Mouse (Mus musculus) limb, embryonic 15.5 days (tissue): ENCODE data around the gene Pigp. TPM values are rescaled to one million over a fixed set of nuclear protein-coding genes. Genes with fewer than 3 reads are reported as not detected.

ENCODE experiments used
- ATAC-seq: fragments of 200-750 bp; cut with Nextera tagmentation; 2 replicates; pipeline ENCODE4 v1.8.0; 2017; ENCODE audit warnings: low read depth, moderate TSS enrichment; ENCODE audit not compliant: insufficient number of reproducible peaks, low FRiP score, low TSS enrichment
- H3K27ac ChIP-seq: fragments of 300-500 bp; sonication (generic); 2 replicates; pipeline ENCODE4 v1.5.1; 2015; ENCODE audit warnings: moderate library complexity, mild to moderate bottlenecking, inconsistent platforms
- H3K27me3 ChIP-seq: fragments of 300-500 bp; sonication (generic); 2 replicates; pipeline ENCODE4 v1.6.1; 2015; ENCODE audit warnings: inconsistent platforms
- H3K36me3 ChIP-seq: fragments of 300-500 bp; sonication (generic); 2 replicates; pipeline ENCODE4 v1.6.1; 2015; ENCODE audit warnings: inconsistent platforms
- H3K4me1 ChIP-seq: fragments of 300-500 bp; sonication (generic); 2 replicates; pipeline ENCODE4 v1.6.1; 2015; ENCODE audit warnings: inconsistent platforms
- H3K4me2 ChIP-seq: fragments of 300-500 bp; sonication (generic); 2 replicates; pipeline ENCODE4 v1.6.1; 2015; ENCODE audit warnings: mild to moderate bottlenecking, inconsistent platforms
- H3K4me3 ChIP-seq: fragments of 300-500 bp; sonication (generic); 2 replicates; pipeline ENCODE4 v1.5.1; 2015; ENCODE audit warnings: mild to moderate bottlenecking, inconsistent platforms
- H3K9ac ChIP-seq: fragments of 300-500 bp; sonication (generic); 2 replicates; pipeline ENCODE4 v1.6.1; 2015; ENCODE audit warnings: inconsistent platforms
- H3K9me3 ChIP-seq: fragments of 300-500 bp; sonication (generic); 2 replicates; pipeline ENCODE4 v1.6.1; 2016; ENCODE audit warnings: inconsistent platforms
- WGBS: fragments of 180-500 bp; shearing (Covaris S2); methylation state at CpG from one replicate; pipeline ENCODE4 v1.1.7; 2015; 5-methylcytosine and 5-hydroxymethylcytosine counted together
- polyA plus RNA-seq: library from polyadenylated mRNA; unstranded; fragments of >200 nt; fragmentation: Nextera tagmentation; extraction: Ambion mirVana; gene quantifications from 2 replicates; pipeline ENCODE4 v1.2.1, GENCODE M21; 2015

Pigp gene
- polyA plus RNA-seq, 1 experiment from 2014 or later, result 109 TPM

GRCm38 (mm10) chr16:94331233-94331885, 40.3 kb downstream of the Pigp start:
- Histone ChIP-seq H3K27ac (no peak overlapping the region), H3K4me3 (no peak overlapping the region), H3K9ac (no peak overlapping the region), H3K4me1 (peaks cover 19% of the 10 kb centered on the region), H3K4me2 (no peak overlapping the region), H3K9me3 (no peaks in the 10 kb centered on the region), H3K27me3 (peaks cover 29% of the 10 kb centered on the region), H3K36me3 (no peaks in the 10 kb centered on the region)
- no peak for ATAC-seq
- 75% methylated on average over 9 of the region's 9 CpGs for WGBS

- no peak for ATAC-seq
- H3K4me3 ChIP-seq, result no peak overlapping the region
- H3K4me1 ChIP-seq, result peaks cover 19% of the 10 kb centered on the region
- H3K27me3 ChIP-seq, result peaks cover 32% of the 10 kb centered on the region
- no peaks in the 10 kb centered on the region for H3K9me3 ChIP-seq
- no peak overlapping the region for H3K4me2 ChIP-seq
- no peak overlapping the region for H3K9ac ChIP-seq
- no peak overlapping the region for H3K27ac ChIP-seq
- no peaks in the 10 kb centered on the region for H3K36me3 ChIP-seq
- 73% methylated on average over 5 of the region's 5 CpGs for WGBS
These were observed 41.2 kb downstream of the Pigp start for GRCm38 (mm10) chr16:94330429-94330828.

- H3K4me3 ChIP-seq, result peak overlapping the region; percentile 47
- 13% methylated on average over 25 of the region's 25 CpGs for WGBS
These were observed 42.5 kb downstream of the Pigp start for GRCm38 (mm10) chr16:94328881-94329867.

DNA sequence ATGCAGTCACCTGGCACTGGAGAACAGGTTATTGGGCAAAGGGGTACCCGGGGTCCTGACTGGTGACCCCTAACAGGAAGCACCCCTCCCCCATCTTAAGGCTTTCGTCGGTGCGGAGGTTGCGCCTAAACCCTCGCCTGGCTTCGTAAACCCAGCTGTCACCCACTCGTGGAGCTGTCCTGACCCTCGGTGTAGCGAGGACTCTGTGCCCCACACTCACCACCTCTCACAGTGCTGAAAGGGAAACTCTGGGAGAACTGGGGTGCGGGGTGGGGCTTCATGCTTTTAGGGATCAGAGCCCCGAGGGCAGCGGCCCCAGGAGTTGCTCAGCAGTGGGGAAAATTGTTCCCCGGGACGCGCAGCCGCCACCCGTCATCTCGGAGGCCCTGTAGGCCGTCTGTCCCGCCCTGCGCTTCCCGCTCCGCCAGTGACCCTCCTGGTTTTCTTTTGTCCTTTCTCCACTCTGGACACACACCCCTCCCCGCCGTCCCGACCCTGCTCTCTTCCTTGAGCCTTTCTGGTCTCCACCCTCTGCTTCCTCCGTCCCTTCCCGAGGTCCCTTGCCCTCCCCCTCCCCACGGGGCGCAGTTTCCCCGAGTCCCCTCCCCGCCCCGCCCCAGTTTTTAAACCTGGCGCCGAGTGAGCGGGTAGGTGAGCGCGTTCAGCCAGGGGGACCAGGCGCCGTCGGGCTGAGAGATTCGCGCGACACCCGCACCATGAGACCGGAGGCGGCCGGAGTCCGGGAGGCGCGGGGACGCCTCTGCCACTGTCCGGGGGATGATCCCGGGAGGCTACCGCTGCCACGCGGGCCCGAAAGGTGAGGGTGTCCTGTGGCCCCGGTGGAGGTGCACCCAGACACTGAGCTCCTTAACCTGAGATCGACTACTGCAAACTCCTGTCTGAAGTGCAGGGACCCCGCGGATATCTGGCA, 43.6 kb downstream of the Pigp start, which contains the start of gene Ripply3:
TSS of gene Ripply3 (plus strand) at position 640 of the 931 bp plus-strand sequence.
- no peak for ATAC-seq
- H3K4me1 ChIP-seq, result peaks cover 19% of the 10 kb centered on the region
- peak within 1 kb of the TSS; percentile 45; the same call in 1 of the 2 replicates for H3K9ac ChIP-seq
- peaks cover 35% of the 10 kb centered on the region for H3K27me3 ChIP-seq
- H3K4me3 ChIP-seq, result peak within 1 kb of the TSS; percentile 47
- H3K27ac ChIP-seq, result no peak within 1 kb of the TSS
- H3K9me3 ChIP-seq, result no peaks in the 10 kb centered on the region
- under 1% methylated on average over 63 of the region's 63 CpGs for WGBS
- H3K36me3 ChIP-seq, result no peaks in the 10 kb centered on the region
- H3K4me2 ChIP-seq, result peak within 1 kb of the TSS; percentile 92

More at GRCm38 (mm10) chr16:94328881-94329867, 42.5 kb downstream of the Pigp start:
- Histone ChIP-seq H3K4me2 (peak overlapping the region; percentile 92), H3K27me3 (peaks cover 35% of the 10 kb centered on the region), H3K4me1 (peaks cover 19% of the 10 kb centered on the region), H3K27ac (no peak overlapping the region), H3K9me3 (no peaks in the 10 kb centered on the region), H3K36me3 (no peaks in the 10 kb centered on the region), H3K9ac (no peak overlapping the region)
- ATAC-seq, result no peak

DNA sequence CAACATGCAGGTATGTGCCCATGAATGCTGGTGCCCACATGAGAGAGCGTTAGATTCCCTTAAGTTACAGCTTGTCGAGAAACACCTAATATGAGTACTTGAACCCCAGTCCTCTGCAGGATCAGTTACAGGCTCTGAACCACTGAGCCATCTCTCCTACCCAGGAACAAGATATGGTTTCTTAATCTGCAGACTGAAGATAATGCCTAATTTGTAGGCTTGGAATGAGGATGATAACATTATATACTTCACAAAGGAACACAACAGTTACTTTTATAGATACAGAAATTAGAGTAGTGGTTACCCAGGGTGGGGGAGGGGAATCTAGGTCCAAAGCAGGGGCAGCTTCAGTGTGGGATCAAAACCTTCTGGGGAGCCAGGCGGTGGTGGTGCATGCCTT, 45.6 kb downstream of the Pigp start:
- Histone ChIP-seq H3K4me1 (peaks cover 19% of the 10 kb centered on the region), H3K4me2 (no peak overlapping the region), H3K27ac (no peak overlapping the region), H3K27me3 (peaks cover 35% of the 10 kb centered on the region), H3K9ac (no peak overlapping the region), H3K9me3 (no peaks in the 10 kb centered on the region), H3K4me3 (no peak overlapping the region), H3K36me3 (no peaks in the 10 kb centered on the region)
- WGBS, result 85% methylated on average over 3 of the region's 3 CpGs
- ATAC-seq, result no peak

DNA sequence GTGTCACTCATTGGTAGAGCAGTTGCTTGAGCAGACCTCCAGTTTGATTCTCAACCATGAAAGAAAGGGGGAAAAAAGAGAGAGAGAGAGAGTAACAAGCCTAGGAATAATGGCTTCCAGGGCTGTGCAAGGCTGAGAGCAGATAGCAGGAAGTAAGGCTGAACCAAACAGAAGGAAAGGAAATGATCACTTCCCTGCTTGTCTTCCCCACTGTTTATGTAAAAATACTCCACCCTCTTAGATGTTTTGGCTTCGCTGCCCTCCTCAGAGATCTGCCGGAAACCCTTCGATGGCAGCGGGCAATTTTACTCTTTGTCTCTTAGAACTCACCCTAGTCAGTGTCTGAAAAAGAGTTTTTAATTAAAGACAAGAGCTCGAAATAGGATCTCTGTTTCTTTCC, 48.0 kb downstream of the Pigp start:
- peaks cover 25% of the 10 kb centered on the region for H3K27me3 ChIP-seq
- H3K9me3 ChIP-seq, result no peaks in the 10 kb centered on the region
- H3K4me1 ChIP-seq, result peaks cover 10% of the 10 kb centered on the region
- no peak overlapping the region for H3K27ac ChIP-seq
- H3K4me3 ChIP-seq, result no peak overlapping the region
- no peak for ATAC-seq
- H3K36me3 ChIP-seq, result no peaks in the 10 kb centered on the region
- WGBS, result 66% methylated on average over 5 of the region's 5 CpGs
- H3K9ac ChIP-seq, result no peak overlapping the region
- no peak overlapping the region for H3K4me2 ChIP-seq

- Histone ChIP-seq H3K36me3 (no peaks in the 10 kb centered on the region), H3K4me3 (no peak overlapping the region), H3K27me3 (0 out of 2 replicates have a peak, but pooled peaks cover 3% of the 10 kb centered on the region), H3K27ac (no peak overlapping the region), H3K9ac (no peak overlapping the region), H3K9me3 (no peaks in the 10 kb centered on the region), H3K4me2 (no peak overlapping the region), H3K4me1 (no peaks in the 10 kb centered on the region)
- 78% methylated on average over 5 of the region's 5 CpGs for WGBS
- ATAC-seq, result no peak
These were observed 51.4 kb downstream of the Pigp start for GRCm38 (mm10) chr16:94320223-94320622.

GRCm38 (mm10) chr16:94317752-94318151, 53.9 kb downstream of the Pigp start:
- Histone ChIP-seq H3K4me2 (no peak overlapping the region), H3K9ac (no peak overlapping the region), H3K9me3 (no peaks in the 10 kb centered on the region), H3K27ac (no peak overlapping the region), H3K36me3 (no peaks in the 10 kb centered on the region), H3K4me3 (no peak overlapping the region), H3K4me1 (peaks cover 5% of the 10 kb centered on the region), H3K27me3 (no peaks in the 10 kb centered on the region)
- ATAC-seq, result no peak
- WGBS, result 80% methylated on average over 5 of the region's 5 CpGs

DNA sequence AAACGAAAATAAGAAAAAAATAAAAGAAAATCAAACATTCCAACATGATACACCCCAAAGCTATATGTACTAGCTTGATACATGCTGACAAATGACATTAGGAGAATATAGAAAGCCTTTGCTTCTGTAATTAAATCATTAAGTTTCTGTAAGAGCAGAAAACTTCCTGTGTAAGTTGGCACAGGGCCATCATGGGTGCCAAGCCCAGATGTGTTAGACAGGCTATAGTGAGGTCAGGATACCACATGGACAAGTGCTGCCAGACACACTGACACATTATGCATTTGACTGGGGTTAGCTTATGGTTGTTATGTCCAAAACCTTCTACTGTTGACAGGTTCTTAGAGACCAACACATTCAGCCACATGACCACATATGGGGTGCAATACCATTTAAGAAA, 56.4 kb downstream of the Pigp start:
- no peak overlapping the region for H3K27ac ChIP-seq
- H3K9ac ChIP-seq, result no peak overlapping the region
- ATAC-seq, result no peak
- H3K36me3 ChIP-seq, result no peaks in the 10 kb centered on the region
- no peaks in the 10 kb centered on the region for H3K27me3 ChIP-seq
- H3K4me2 ChIP-seq, result no peak overlapping the region
- peaks cover 5% of the 10 kb centered on the region for H3K4me1 ChIP-seq
- WGBS, result 26% methylated on average over 1 of the region's 1 CpGs
- H3K4me3 ChIP-seq, result no peak overlapping the region
- H3K9me3 ChIP-seq, result no peaks in the 10 kb centered on the region

- H3K27me3 ChIP-seq, result no peaks in the 10 kb centered on the region
- WGBS, result 91% methylated on average over 5 of the region's 5 CpGs
These were observed 57.0 kb downstream of the Pigp start for GRCm38 (mm10) chr16:94314626-94315025.

More at GRCm38 (mm10) chr16:94314626-94315025, 57.0 kb downstream of the Pigp start:
- H3K27ac ChIP-seq, result no peak overlapping the region
- H3K9ac ChIP-seq, result no peak overlapping the region
- H3K4me1 ChIP-seq, result peaks cover 5% of the 10 kb centered on the region
- ATAC-seq, result no peak
- H3K4me3 ChIP-seq, result no peak overlapping the region
- no peak overlapping the region for H3K4me2 ChIP-seq
- H3K36me3 ChIP-seq, result no peaks in the 10 kb centered on the region
- no peaks in the 10 kb centered on the region for H3K9me3 ChIP-seq
